Mouse (Mus musculus) hindbrain, embryonic 15.5 days (tissue): ENCODE measurements at regions not wholly inside any gene's neighbourhood (a gene's known extent, or its start where the extent isn't known, plus 50 kb on each side); places are given as distances from the start of the nearest gene placed in this dataset.
A peak's percentile ranks its signal among the peaks of the same experiment; 100 is the strongest.

ENCODE experiments used
- ATAC-seq: fragments of 200-750 bp; cut with Nextera tagmentation; 2 replicates; pipeline ENCODE4 v1.8.0; 2017; ENCODE audit warnings: low read depth, moderate number of reproducible peaks, moderate TSS enrichment; ENCODE audit not compliant: low FRiP score
- H3K27ac ChIP-seq: fragments of 300-500 bp; sonication (generic); replicated peaks from 2 replicates; pipeline ENCODE4 v1.5.1; 2015; ENCODE audit warnings: mild to moderate bottlenecking, inconsistent platforms
- H3K27me3 ChIP-seq: fragments of 300-500 bp; sonication (generic); 2 replicates; pipeline ENCODE4 v1.6.1; 2015; ENCODE audit warnings: control low read depth, inconsistent platforms
- H3K36me3 ChIP-seq: fragments of 300-500 bp; sonication (generic); 2 replicates; pipeline ENCODE4 v1.6.1; 2015; ENCODE audit warnings: control low read depth, inconsistent platforms
- H3K4me1 ChIP-seq: fragments of 300-500 bp; sonication (generic); replicated peaks from 2 replicates; pipeline ENCODE4 v1.6.1; 2015; ENCODE audit warnings: control low read depth, inconsistent platforms
- H3K4me2 ChIP-seq: fragments of 300-500 bp; sonication (generic); 2 replicates; pipeline ENCODE4 v1.6.1; 2015; ENCODE audit warnings: moderate library complexity, mild to moderate bottlenecking, inconsistent platforms
- H3K4me3 ChIP-seq: fragments of 300-500 bp; sonication (generic); 2 replicates; pipeline ENCODE4 v1.5.1; 2015; ENCODE audit warnings: mild to moderate bottlenecking, inconsistent platforms
- H3K9ac ChIP-seq: fragments of 300-500 bp; sonication (generic); 2 replicates; pipeline ENCODE4 v1.6.1; 2015; ENCODE audit warnings: inconsistent platforms
- H3K9me3 ChIP-seq: fragments of 300-500 bp; sonication (generic); 2 replicates; pipeline ENCODE4 v1.6.1; 2016; ENCODE audit warnings: control low read depth, inconsistent platforms
- WGBS: fragments of 180-500 bp; shearing (Covaris S2); methylation state at CpG from one replicate; pipeline ENCODE4 v1.1.7; 2015; 5-methylcytosine and 5-hydroxymethylcytosine counted together

- no peak overlapping the region for H3K9ac ChIP-seq
- no peaks in the 10 kb centered on the region for H3K36me3 ChIP-seq
- 77% methylated on average over 9 of the region's 9 CpGs for WGBS
- H3K4me1 ChIP-seq: peaks cover 7% of the 10 kb centered on the region
- no peak overlapping the region for H3K4me2 ChIP-seq
- no peak overlapping the region for H3K27ac ChIP-seq
- ATAC-seq: no peak
- H3K27me3 ChIP-seq: no peaks in the 10 kb centered on the region
- no peak overlapping the region for H3K4me3 ChIP-seq
- no peaks in the 10 kb centered on the region for H3K9me3 ChIP-seq
These were observed 316.0 kb upstream of the Jarid2 start for GRCm38 (mm10) chr13:44413305-44413704.

- Histone ChIP-seq H3K9ac (no peak overlapping the region), H3K36me3 (no peaks in the 10 kb centered on the region), H3K4me2 (no peak overlapping the region), H3K4me1 (peaks cover 15% of the 10 kb centered on the region), H3K27ac (no peak overlapping the region), H3K9me3 (no peaks in the 10 kb centered on the region), H3K27me3 (no peaks in the 10 kb centered on the region; the same call in 1 of the 2 replicates), H3K4me3 (no peak overlapping the region)
- no peak for ATAC-seq
- 71% methylated on average over 7 of the region's 7 CpGs for WGBS
These were observed 313.3 kb upstream of the Jarid2 start for GRCm38 (mm10) chr13:44415971-44416370.

GRCm38 (mm10) chr13:44416986-44417385 is 312.3 kb upstream of the Jarid2 start:
- peak overlapping the region; percentile 29; the same call in 1 of the 2 replicates for H3K4me2 ChIP-seq
- 12% methylated on average over 8 of the region's 8 CpGs for WGBS
- H3K27ac ChIP-seq: no peak overlapping the region
- no peaks in the 10 kb centered on the region; the same call in 1 of the 2 replicates for H3K27me3 ChIP-seq
- ATAC-seq: no peak
- H3K4me3 ChIP-seq: no peak overlapping the region
- H3K9me3 ChIP-seq: no peaks in the 10 kb centered on the region
- no peaks in the 10 kb centered on the region for H3K36me3 ChIP-seq
- no peak overlapping the region for H3K9ac ChIP-seq
- peaks cover 15% of the 10 kb centered on the region for H3K4me1 ChIP-seq

- H3K9ac ChIP-seq: no peak overlapping the region
- ATAC-seq: no peak
- no peak overlapping the region for H3K4me2 ChIP-seq
- 72% methylated on average over 8 of the region's 8 CpGs for WGBS
- no peaks in the 10 kb centered on the region for H3K9me3 ChIP-seq
- H3K27ac ChIP-seq: no peak overlapping the region
- H3K36me3 ChIP-seq: no peaks in the 10 kb centered on the region
- H3K4me3 ChIP-seq: no peak overlapping the region
- no peaks in the 10 kb centered on the region; the same call in 1 of the 2 replicates for H3K27me3 ChIP-seq
- H3K4me1 ChIP-seq: peaks cover 15% of the 10 kb centered on the region
These were observed 310.2 kb upstream of the Jarid2 start for GRCm38 (mm10) chr13:44419056-44419455.

GRCm38 (mm10) chr13:44419472-44420226 is 309.6 kb upstream of the Jarid2 start:
- 24% methylated on average over 15 of the region's 15 CpGs for WGBS
- Histone ChIP-seq H3K27ac (no peak overlapping the region), H3K9me3 (no peaks in the 10 kb centered on the region), H3K36me3 (no peaks in the 10 kb centered on the region), H3K4me2 (peak overlapping the region; percentile 33; the same call in 1 of the 2 replicates), H3K27me3 (no peaks in the 10 kb centered on the region; the same call in 1 of the 2 replicates), H3K4me3 (no peak overlapping the region), H3K4me1 (peaks cover 15% of the 10 kb centered on the region), H3K9ac (no peak overlapping the region)
- no peak; the same call in 1 of the 2 replicates for ATAC-seq

GRCm38 (mm10) chr13:44420227-44420592 is 309.1 kb upstream of the Jarid2 start:
- Histone ChIP-seq H3K4me2 (0 out of 2 replicates have a peak overlapping the region, but pooled peaks have one; percentile 33), H3K36me3 (no peaks in the 10 kb centered on the region), H3K9ac (no peak overlapping the region), H3K9me3 (no peaks in the 10 kb centered on the region), H3K27ac (no peak overlapping the region), H3K4me1 (peaks cover 15% of the 10 kb centered on the region), H3K27me3 (no peaks in the 10 kb centered on the region; the same call in 1 of the 2 replicates), H3K4me3 (no peak overlapping the region)
- WGBS: 31% methylated on average over 6 of the region's 6 CpGs
- ATAC-seq: no peak

GRCm38 (mm10) chr13:44420941-44421340 is 308.3 kb upstream of the Jarid2 start:
- 94% methylated on average over 8 of the region's 8 CpGs for WGBS
- H3K4me3 ChIP-seq: no peak overlapping the region
- H3K27ac ChIP-seq: no peak overlapping the region
- H3K4me2 ChIP-seq: no peak overlapping the region
- H3K36me3 ChIP-seq: no peaks in the 10 kb centered on the region
- peaks cover 15% of the 10 kb centered on the region for H3K4me1 ChIP-seq
- no peak overlapping the region for H3K9ac ChIP-seq
- no peak for ATAC-seq
- H3K9me3 ChIP-seq: no peaks in the 10 kb centered on the region
- H3K27me3 ChIP-seq: no peaks in the 10 kb centered on the region; the same call in 1 of the 2 replicates

GRCm38 (mm10) chr13:44421426-44421825 is 307.8 kb upstream of the Jarid2 start:
- Histone ChIP-seq H3K27ac (no peak overlapping the region), H3K27me3 (no peaks in the 10 kb centered on the region; the same call in 1 of the 2 replicates), H3K9ac (no peak overlapping the region), H3K4me1 (peaks cover 15% of the 10 kb centered on the region), H3K36me3 (no peaks in the 10 kb centered on the region), H3K9me3 (no peaks in the 10 kb centered on the region), H3K4me2 (no peak overlapping the region), H3K4me3 (no peak overlapping the region)
- WGBS: 77% methylated on average over 3 of the region's 3 CpGs
- no peak for ATAC-seq

- H3K27me3 ChIP-seq: no peaks in the 10 kb centered on the region; the same call in 1 of the 2 replicates
- H3K27ac ChIP-seq: no peak overlapping the region
- no peak overlapping the region for H3K4me3 ChIP-seq
- WGBS: 70% methylated on average over 5 of the region's 5 CpGs
- H3K9ac ChIP-seq: no peak overlapping the region
- no peaks in the 10 kb centered on the region for H3K36me3 ChIP-seq
- ATAC-seq: no peak
- no peak overlapping the region for H3K4me2 ChIP-seq
- H3K4me1 ChIP-seq: peaks cover 12% of the 10 kb centered on the region
- H3K9me3 ChIP-seq: no peaks in the 10 kb centered on the region
These were observed 307.4 kb upstream of the Jarid2 start for GRCm38 (mm10) chr13:44421922-44422321.

GRCm38 (mm10) chr13:44430492-44430891 is 298.8 kb upstream of the Jarid2 start:
- no peaks in the 10 kb centered on the region for H3K36me3 ChIP-seq
- H3K27me3 ChIP-seq: no peaks in the 10 kb centered on the region
- no peak overlapping the region for H3K9ac ChIP-seq
- WGBS: 81% methylated on average over 8 of the region's 8 CpGs
- no peak for ATAC-seq
- H3K4me2 ChIP-seq: no peak overlapping the region
- no peak overlapping the region for H3K4me3 ChIP-seq
- H3K27ac ChIP-seq: no peak overlapping the region
- H3K4me1 ChIP-seq: 0 out of 2 replicates have a peak, but pooled peaks cover 3% of the 10 kb centered on the region
- H3K9me3 ChIP-seq: no peaks in the 10 kb centered on the region

GRCm38 (mm10) chr13:44437709-44438108 is 291.6 kb upstream of the Jarid2 start:
- H3K4me1 ChIP-seq: no peaks in the 10 kb centered on the region
- ATAC-seq: no peak
- 96% methylated on average over 1 of the region's 1 CpGs for WGBS

GRCm38 (mm10) chr13:44441061-44441460 is 288.2 kb upstream of the Jarid2 start:
- Histone ChIP-seq H3K27me3 (no peaks in the 10 kb centered on the region), H3K27ac (no peak overlapping the region), H3K4me3 (no peak overlapping the region), H3K4me1 (no peaks in the 10 kb centered on the region), H3K9ac (no peak overlapping the region), H3K9me3 (no peaks in the 10 kb centered on the region), H3K36me3 (no peaks in the 10 kb centered on the region), H3K4me2 (no peak overlapping the region)
- no peak for ATAC-seq
- WGBS: 91% methylated on average over 3 of the region's 3 CpGs

More at GRCm38 (mm10) chr13:44437709-44438108, 291.6 kb upstream of the Jarid2 start:
- H3K9ac ChIP-seq: no peak overlapping the region
- no peak overlapping the region for H3K4me2 ChIP-seq
- no peaks in the 10 kb centered on the region for H3K36me3 ChIP-seq
- H3K27me3 ChIP-seq: no peaks in the 10 kb centered on the region
- H3K9me3 ChIP-seq: no peaks in the 10 kb centered on the region
- H3K27ac ChIP-seq: no peak overlapping the region
- H3K4me3 ChIP-seq: no peak overlapping the region
